Mouse (Mus musculus) brain, adult 2 months (tissue): Measurements from ENCODE around the gene Capn12.
"Not testable (repeated sequence)": the region's sequence is repeated elsewhere in the genome, so short reads cannot be mapped to it uniquely, and the experiment has no call there.

Experiments used
- DNase-seq: peaks from one replicate; pipeline ENCODE4 v3.0.0; 2011; ENCODE audit warnings: low read depth, low spot score

Capn12 gene

DNA sequence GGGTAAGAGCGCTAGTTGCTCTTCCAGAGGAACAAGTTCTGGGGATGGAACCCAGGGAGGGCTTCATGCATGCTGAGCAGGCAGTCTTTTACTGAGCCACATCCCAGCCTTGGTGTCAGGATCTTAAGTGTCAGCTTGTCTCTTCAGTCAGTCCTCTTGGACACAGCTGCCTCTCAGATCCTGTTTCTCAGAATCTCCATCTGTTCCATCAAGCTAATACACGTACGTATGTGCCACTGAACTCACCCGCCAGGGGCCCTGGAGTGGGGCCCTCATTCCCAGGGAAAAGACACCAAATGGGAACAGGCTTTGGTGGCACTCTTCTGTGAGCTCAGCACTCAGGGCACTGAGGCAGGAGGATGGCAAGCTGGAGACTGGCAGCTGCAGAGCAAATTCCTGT, 3.4 kb upstream of the Capn12 start:
- no peak for DNase-seq

DNA sequence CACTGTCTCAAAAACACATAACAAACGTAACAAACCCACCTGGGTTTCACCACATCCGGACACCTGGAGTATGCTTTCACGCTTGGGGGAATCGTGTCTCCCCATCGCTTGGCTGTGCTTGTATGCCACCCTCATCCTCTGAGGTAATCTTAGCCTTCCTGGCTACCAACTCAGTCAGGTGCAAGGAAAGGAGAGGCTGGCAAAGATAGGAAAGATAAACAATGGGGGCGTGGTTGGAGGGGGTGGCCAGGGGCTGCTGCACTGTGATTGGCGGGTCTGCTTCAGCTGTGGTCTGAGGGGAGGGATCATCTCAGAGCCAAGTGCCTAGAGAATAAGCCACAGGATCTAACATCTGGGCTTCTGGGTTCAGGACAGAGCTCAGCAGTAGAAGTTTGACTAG, 1.6 kb upstream of the Capn12 start:
- DNase-seq, result no peak

GRCm38 (mm10) chr7:28880554-28880953, 668 bp upstream of the Capn12 start:
- no peak for DNase-seq

GRCm38 (mm10) chr7:28883039-28883438, 1.8 kb downstream of the Capn12 start:
- DNase-seq, result no peak

GRCm38 (mm10) chr7:28883704-28884103, 2.5 kb downstream of the Capn12 start:
- DNase-seq, result not testable (repeated sequence)

DNA sequence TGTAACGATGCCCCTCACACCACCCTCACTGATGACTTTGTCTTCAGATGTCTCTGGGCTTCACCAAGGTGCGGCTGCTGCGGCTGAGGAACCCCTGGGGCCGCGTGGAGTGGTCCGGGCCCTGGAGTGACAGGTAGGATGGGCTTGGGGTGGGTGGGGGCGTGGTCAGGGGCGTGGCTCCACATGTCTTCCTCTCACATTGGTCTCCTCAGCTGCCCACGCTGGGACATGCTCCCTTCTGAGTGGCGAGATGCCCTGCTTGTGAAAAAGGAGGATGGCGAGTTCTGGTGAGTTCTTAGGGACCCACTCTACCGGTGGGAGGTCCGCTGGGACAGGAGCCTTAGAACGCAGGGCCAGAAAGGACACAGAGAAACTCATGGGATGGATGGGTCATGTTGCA, 5.3 kb downstream of the Capn12 start:
- no peak for DNase-seq

- DNase-seq, result peak; percentile 50
Measured at GRCm38 (mm10) chr7:28888701-28889161, 7.5 kb downstream of the Capn12 start.

GRCm38 (mm10) chr7:28892601-28893000, 11.4 kb downstream of the Capn12 start:
- no peak for DNase-seq

DNA sequence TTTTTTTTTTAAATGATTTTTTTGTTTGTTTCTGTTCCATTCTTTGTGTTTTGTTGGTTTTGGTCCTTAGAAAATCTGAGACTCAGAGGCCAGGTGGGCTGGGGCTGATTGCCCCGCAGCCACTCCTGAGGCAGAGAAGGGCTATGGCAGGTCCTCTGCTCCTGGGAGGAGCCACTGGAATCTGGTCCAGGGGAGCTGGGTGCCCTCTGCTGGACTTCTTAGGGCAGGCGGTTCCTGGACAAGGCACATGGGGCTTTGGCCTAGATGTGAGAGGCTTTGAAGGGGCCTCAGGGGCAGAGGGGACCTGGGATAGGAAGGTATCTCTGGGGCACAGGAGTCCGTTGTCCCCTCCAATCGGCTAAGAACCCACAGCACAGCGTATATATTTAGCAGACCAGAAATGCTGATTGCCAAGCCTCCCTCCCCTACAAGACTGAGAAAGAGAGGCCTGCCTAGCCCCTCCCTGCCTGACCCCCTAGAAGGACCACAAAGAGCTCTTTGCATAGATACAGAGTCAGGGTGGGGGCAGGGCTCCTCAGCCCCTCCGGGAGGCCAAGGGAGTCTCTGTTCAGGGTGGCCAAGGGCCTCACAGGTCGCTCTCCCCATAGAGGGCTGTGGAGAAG, 12.5 kb downstream of the Capn12 start:
- DNase-seq, result peak; percentile 59

DNA sequence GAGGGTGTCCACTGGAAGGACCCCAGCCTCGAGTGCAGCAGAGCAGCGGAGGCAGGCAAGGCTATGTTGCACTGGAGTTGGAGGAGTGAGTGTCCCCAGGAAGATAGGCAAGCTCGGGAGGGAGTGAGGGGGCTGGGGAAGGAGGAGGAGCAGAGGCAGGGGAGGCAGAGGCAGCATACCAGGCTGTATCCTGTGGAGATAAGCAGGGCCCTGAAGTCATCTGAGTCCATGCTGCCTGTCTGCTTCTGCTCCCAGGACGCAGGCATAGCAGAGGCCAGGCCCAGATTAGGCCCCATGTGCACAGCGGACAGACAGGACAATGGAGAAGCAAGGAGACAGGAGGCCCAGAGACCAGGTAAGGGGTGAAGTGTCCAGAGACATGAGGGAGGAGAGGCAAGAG, 13.7 kb downstream of the Capn12 start:
- DNase-seq, result no peak

DNA sequence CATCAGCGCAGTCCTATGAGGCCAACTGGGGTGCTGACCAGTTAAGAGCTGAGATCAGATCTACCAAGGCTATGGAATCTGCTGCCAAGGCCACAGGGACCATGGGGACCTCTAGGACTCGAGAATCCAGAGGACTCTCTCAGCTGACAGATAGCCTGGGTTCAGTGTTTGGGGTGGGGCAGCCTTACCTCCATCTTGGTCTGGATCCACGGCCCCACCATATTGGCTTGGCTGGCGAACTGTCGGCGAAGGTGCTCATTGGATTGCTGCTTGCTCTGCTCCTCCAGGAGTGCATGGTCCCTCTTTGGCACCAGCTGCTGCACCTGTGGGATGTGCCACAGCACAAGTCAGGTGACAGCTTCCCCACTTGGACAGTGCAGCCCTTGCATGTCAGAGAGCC, 16.4 kb downstream of the Capn12 start:
- DNase-seq, result no peak

DNA sequence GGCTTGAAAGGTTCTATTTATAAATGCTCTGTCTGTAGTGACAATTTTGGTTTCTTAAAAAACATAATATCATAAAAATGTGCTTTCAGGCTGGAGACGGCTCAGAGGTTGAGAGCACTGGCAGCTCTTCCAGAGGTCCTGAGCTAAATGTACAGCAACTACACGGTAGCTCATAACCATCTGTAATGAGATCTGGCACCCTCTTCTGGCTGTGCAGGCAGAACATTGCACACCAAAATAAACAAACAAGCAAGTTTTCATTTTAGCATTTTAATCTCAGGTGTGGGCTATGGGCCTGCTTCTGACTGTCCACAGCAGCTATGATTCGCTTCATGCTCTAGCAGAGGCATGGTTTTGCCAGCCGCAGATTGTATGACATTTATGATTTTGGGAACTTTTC, 18.8 kb downstream of the Capn12 start:
- DNase-seq, result no peak

DNA sequence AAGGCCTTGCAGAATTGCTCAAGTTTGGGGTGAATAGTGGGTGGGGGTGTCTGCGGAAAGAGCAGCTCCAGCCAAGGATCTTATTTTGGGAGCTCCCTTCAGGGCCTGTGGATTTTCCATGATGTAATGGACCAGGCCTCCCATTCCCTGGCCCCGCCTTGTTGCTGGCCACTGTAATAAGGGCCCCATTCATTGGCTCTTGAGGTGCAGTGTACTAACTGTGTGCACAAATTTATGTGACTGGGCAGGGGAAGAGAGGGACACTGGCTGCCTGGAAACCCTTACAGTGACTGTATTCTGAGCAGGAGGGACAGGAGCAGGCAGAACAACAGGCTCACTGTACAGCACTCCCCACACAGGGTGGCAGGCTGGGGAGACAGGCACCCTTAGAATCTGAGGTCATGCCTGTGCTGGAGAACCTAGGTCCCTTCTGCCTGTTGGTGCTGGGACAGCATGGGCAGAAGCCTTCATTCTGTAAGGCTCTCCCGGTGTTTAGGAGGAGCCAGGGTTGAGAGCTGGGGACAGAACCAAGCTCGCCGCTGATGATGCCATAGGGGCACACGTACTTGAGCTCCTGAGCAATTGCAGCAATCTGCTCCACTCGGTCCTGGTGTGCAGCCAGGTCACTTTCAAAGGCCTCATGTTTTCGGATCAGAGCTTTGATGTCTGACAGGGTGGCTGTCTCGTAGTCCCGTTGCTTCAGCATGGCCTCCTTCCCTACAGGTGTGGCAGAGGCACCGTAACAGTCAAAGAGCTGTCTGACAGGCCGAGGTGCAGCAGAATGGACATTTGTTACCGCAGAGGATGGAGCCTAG, 20.3 kb downstream of the Capn12 start:
- DNase-seq, result peak; percentile 90

- no peak for DNase-seq
Measured at GRCm38 (mm10) chr7:28902180-28902579, 21.0 kb downstream of the Capn12 start.

GRCm38 (mm10) chr7:28902809-28903208, 21.6 kb downstream of the Capn12 start:
- peak; percentile 94 for DNase-seq

DNA sequence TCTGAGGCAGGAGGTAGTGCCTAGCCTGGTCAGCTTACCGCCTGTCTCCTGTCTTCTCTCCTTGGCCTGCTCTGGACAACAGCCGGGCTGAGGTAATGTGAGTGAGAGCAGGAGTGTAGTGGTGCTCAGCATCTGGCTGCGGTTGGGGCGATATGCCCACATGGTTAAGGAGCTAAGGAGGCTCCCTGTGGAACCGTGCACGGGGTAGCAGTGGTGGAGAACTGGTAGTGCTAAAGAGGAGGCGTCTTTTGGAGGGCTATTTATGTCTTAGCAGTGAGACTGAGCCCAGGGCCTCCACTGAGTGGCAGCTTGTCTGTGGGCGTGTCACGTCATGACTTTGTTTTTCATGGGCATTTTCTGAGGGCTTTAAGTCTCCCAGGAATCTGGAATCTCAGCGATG, 22.6 kb downstream of the Capn12 start:
- peak; percentile 92 for DNase-seq

GRCm38 (mm10) chr7:28907195-28907594, 26.0 kb downstream of the Capn12 start:
- peak; percentile 84 for DNase-seq

DNA sequence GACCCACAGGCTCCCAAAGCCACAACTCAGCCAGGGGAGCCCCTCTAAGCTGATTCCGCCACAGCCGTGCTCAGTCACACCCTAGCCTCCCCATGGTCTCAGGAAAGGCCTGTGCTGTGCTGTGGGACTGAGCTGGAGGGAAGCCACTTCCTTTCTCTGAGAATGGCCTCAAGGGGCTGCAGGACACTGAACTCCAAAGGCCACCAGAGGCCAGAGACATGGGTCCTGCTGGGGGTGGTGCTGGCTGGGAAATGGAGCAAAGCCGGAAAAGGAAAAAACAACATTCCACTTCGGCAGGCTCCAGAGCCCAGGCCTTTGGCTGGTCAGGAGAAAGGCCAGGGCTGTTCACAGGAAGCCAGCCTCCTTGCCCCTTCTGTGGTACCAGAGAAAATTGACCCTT, 30.4 kb downstream of the Capn12 start:
- DNase-seq, result no peak

GRCm38 (mm10) chr7:28913171-28913570, 31.9 kb downstream of the Capn12 start:
- no peak for DNase-seq

- DNase-seq, result no peak
Measured at GRCm38 (mm10) chr7:28916491-28916890, 35.3 kb downstream of the Capn12 start.

GRCm38 (mm10) chr7:28917503-28918426, 36.5 kb downstream of the Capn12 start:
- DNase-seq, result peak; percentile 78

DNA sequence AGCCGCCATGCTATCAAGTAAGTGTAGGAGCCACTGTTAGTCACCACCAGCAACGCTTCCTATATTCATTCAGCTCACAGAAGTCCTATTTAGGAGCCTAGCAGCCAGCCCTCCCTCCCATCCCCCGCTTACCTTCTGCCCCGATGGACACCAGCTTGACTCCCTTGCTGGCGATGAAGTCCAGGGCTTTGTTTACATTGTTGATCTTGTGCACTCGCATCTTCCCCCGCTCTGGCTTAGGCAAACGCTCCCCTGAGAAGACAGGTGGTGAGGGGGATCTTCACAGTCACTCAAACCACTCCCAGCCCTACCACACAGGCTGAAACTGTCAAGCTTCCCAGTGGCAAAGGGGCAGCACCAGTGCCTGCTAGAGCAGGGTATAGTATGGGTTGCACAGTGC, 37.3 kb downstream of the Capn12 start:
- DNase-seq, result peak; percentile 68
